Mouse (Mus musculus) heart, embryonic 15.5 days (tissue): ENCODE measurements around the gene Fbxw7. TPM values are rescaled to one million over a fixed set of nuclear protein-coding genes. Genes with fewer than 3 reads are reported as not detected.

Experiments
- ATAC-seq: fragments of 200-750 bp; cut with Nextera tagmentation; replicated peaks from 2 replicates; pipeline ENCODE4 v1.8.0; 2017; ENCODE audit warnings: low read depth, moderate TSS enrichment; ENCODE audit not compliant: insufficient number of reproducible peaks, insufficient read depth, low FRiP score
- H3K27ac ChIP-seq: fragments of 300-500 bp; sonication (generic); 2 replicates; pipeline ENCODE4 v1.5.1; 2015; ENCODE audit warnings: mild to moderate bottlenecking, inconsistent platforms
- H3K27me3 ChIP-seq: fragments of 300-500 bp; sonication (generic); 2 replicates; pipeline ENCODE4 v1.6.1; 2015; ENCODE audit warnings: inconsistent platforms
- H3K36me3 ChIP-seq: fragments of 300-500 bp; sonication (generic); 2 replicates; pipeline ENCODE4 v1.6.1; 2015; ENCODE audit warnings: mild to moderate bottlenecking, inconsistent platforms
- H3K4me1 ChIP-seq: fragments of 300-500 bp; sonication (generic); replicated peaks from 2 replicates; pipeline ENCODE4 v1.6.1; 2015; ENCODE audit warnings: inconsistent platforms
- H3K4me2 ChIP-seq: fragments of 300-500 bp; sonication (generic); 2 replicates; pipeline ENCODE4 v1.6.1; 2015; ENCODE audit warnings: inconsistent platforms, mild to moderate bottlenecking, moderate library complexity
- H3K4me3 ChIP-seq: fragments of 300-500 bp; sonication (generic); 2 replicates; pipeline ENCODE4 v1.5.1; 2015; ENCODE audit warnings: mild to moderate bottlenecking, inconsistent platforms
- H3K9ac ChIP-seq: fragments of 300-500 bp; sonication (generic); 2 replicates; pipeline ENCODE4 v1.6.1; 2015; ENCODE audit warnings: mild to moderate bottlenecking, inconsistent platforms
- H3K9me3 ChIP-seq: fragments of 300-500 bp; sonication (generic); replicated peaks from 2 replicates; pipeline ENCODE4 v1.6.1; 2016; ENCODE audit warnings: inconsistent platforms
- WGBS: fragments of 180-500 bp; shearing (Covaris S2); methylation state at CpG from one replicate; pipeline ENCODE4 v1.1.7; 2015; ENCODE audit warnings: mixed read lengths; 5-methylcytosine and 5-hydroxymethylcytosine counted together
- polyA plus RNA-seq: library from polyadenylated mRNA; unstranded; fragments of >200 nt; fragmentation: Nextera tagmentation; extraction: Ambion mirVana; gene quantifications from 2 replicates; pipeline ENCODE4 v1.2.1, GENCODE M21; 2015

The Fbxw7 gene
- polyA plus RNA-seq = 8.1 and 9.8 TPM in 2 replicates

GRCm38 (mm10) chr3:84814762-84815381 lies at the start of gene Fbxw7:
Gene Fbxw7, plus strand, starts transcription at chr3:84815268.
- Histone ChIP-seq H3K4me2 (peak within 1 kb of the TSS; percentile 97), H3K9me3 (no peaks in the 10 kb centered on the region), H3K36me3 (no peaks in the 10 kb centered on the region), H3K4me3 (peak within 1 kb of the TSS; percentile 98), H3K4me1 (peaks cover 25% of the 10 kb centered on the region), H3K27ac (peak within 1 kb of the TSS; percentile 97), H3K27me3 (no peaks in the 10 kb centered on the region), H3K9ac (peak within 1 kb of the TSS; percentile 87)
- peak; percentile 51 for ATAC-seq
- WGBS = under 1% methylated on average over 57 of the region's 76 CpGs

GRCm38 (mm10) chr3:84768940-84769339 lies 46.1 kb upstream of the Fbxw7 start:
- H3K4me1 ChIP-seq = no peaks in the 10 kb centered on the region
- H3K27me3 ChIP-seq = no peaks in the 10 kb centered on the region
- H3K27ac ChIP-seq = no peak overlapping the region
- no peak overlapping the region for H3K4me2 ChIP-seq
- no peaks in the 10 kb centered on the region for H3K9me3 ChIP-seq
- H3K9ac ChIP-seq = no peak overlapping the region
- no peaks in the 10 kb centered on the region for H3K36me3 ChIP-seq
- ATAC-seq = no peak
- H3K4me3 ChIP-seq = no peak overlapping the region
- WGBS = 86% methylated on average over 4 of the region's 4 CpGs

- Histone ChIP-seq H3K9me3 (no peaks in the 10 kb centered on the region), H3K4me3 (no peak overlapping the region), H3K27me3 (no peaks in the 10 kb centered on the region), H3K4me1 (no peaks in the 10 kb centered on the region), H3K9ac (no peak overlapping the region), H3K4me2 (no peak overlapping the region), H3K36me3 (no peaks in the 10 kb centered on the region), H3K27ac (no peak overlapping the region)
- ATAC-seq = no peak
- WGBS = 62% methylated on average over 6 of the region's 6 CpGs
Observed at GRCm38 (mm10) chr3:84769411-84769810, 45.7 kb upstream of the Fbxw7 start.

GRCm38 (mm10) chr3:84770518-84770917 lies 44.5 kb upstream of the Fbxw7 start:
- H3K27me3 ChIP-seq = no peaks in the 10 kb centered on the region
- no peaks in the 10 kb centered on the region for H3K9me3 ChIP-seq
- no peak overlapping the region for H3K4me3 ChIP-seq
- no peak overlapping the region for H3K9ac ChIP-seq
- WGBS = 87% methylated on average over 6 of the region's 6 CpGs
- no peak for ATAC-seq
- no peaks in the 10 kb centered on the region for H3K36me3 ChIP-seq
- no peak overlapping the region for H3K4me2 ChIP-seq
- no peaks in the 10 kb centered on the region for H3K4me1 ChIP-seq
- H3K27ac ChIP-seq = no peak overlapping the region

GRCm38 (mm10) chr3:84771980-84772379 lies 43.1 kb upstream of the Fbxw7 start:
- Histone ChIP-seq H3K36me3 (no peaks in the 10 kb centered on the region), H3K4me3 (no peak overlapping the region), H3K27me3 (no peaks in the 10 kb centered on the region), H3K4me2 (no peak overlapping the region), H3K9ac (no peak overlapping the region), H3K9me3 (no peaks in the 10 kb centered on the region), H3K27ac (no peak overlapping the region), H3K4me1 (no peaks in the 10 kb centered on the region)
- no peak for ATAC-seq
- WGBS = 26% methylated on average over 2 of the region's 2 CpGs

- no peak overlapping the region for H3K9ac ChIP-seq
- H3K9me3 ChIP-seq = no peaks in the 10 kb centered on the region
- no peak overlapping the region for H3K27ac ChIP-seq
- H3K4me3 ChIP-seq = no peak overlapping the region
- 64% methylated on average over 8 of the region's 8 CpGs for WGBS
- no peaks in the 10 kb centered on the region for H3K36me3 ChIP-seq
- no peak for ATAC-seq
- no peaks in the 10 kb centered on the region for H3K4me1 ChIP-seq
- no peak overlapping the region for H3K4me2 ChIP-seq
- no peaks in the 10 kb centered on the region for H3K27me3 ChIP-seq
Observed at GRCm38 (mm10) chr3:84774246-84775066, 40.6 kb upstream of the Fbxw7 start.

GRCm38 (mm10) chr3:84775067-84775423 lies 40.0 kb upstream of the Fbxw7 start:
- H3K27ac ChIP-seq = no peak overlapping the region
- no peak overlapping the region for H3K9ac ChIP-seq
- no peaks in the 10 kb centered on the region for H3K36me3 ChIP-seq
- H3K4me3 ChIP-seq = no peak overlapping the region
- H3K4me2 ChIP-seq = no peak overlapping the region
- H3K9me3 ChIP-seq = no peaks in the 10 kb centered on the region
- WGBS = 79% methylated on average over 6 of the region's 6 CpGs
- no peaks in the 10 kb centered on the region for H3K27me3 ChIP-seq
- H3K4me1 ChIP-seq = no peaks in the 10 kb centered on the region
- ATAC-seq = no peak

- H3K27me3 ChIP-seq = no peaks in the 10 kb centered on the region
- H3K27ac ChIP-seq = no peak overlapping the region
- no peak overlapping the region for H3K9ac ChIP-seq
- WGBS = 76% methylated on average over 4 of the region's 4 CpGs
- no peak for ATAC-seq
- H3K36me3 ChIP-seq = no peaks in the 10 kb centered on the region
- H3K4me3 ChIP-seq = no peak overlapping the region
- no peak overlapping the region for H3K4me2 ChIP-seq
- H3K9me3 ChIP-seq = no peaks in the 10 kb centered on the region
- no peaks in the 10 kb centered on the region for H3K4me1 ChIP-seq
Observed at GRCm38 (mm10) chr3:84775577-84775976, 39.5 kb upstream of the Fbxw7 start.

- Histone ChIP-seq H3K4me2 (no peak overlapping the region), H3K9ac (no peak overlapping the region), H3K9me3 (no peaks in the 10 kb centered on the region), H3K36me3 (no peaks in the 10 kb centered on the region), H3K27me3 (no peaks in the 10 kb centered on the region), H3K27ac (no peak overlapping the region), H3K4me3 (no peak overlapping the region), H3K4me1 (no peaks in the 10 kb centered on the region)
- WGBS = 73% methylated on average over 1 of the region's 1 CpGs
- no peak for ATAC-seq
Observed at GRCm38 (mm10) chr3:84776084-84776483, 39.0 kb upstream of the Fbxw7 start.

GRCm38 (mm10) chr3:84787914-84788313 lies 27.2 kb upstream of the Fbxw7 start:
- WGBS = 87% methylated on average over 4 of the region's 4 CpGs
- H3K4me1 ChIP-seq = no peaks in the 10 kb centered on the region

GRCm38 (mm10) chr3:84804036-84804435 lies 11.0 kb upstream of the Fbxw7 start:
- Histone ChIP-seq H3K36me3 (no peaks in the 10 kb centered on the region), H3K4me1 (peaks cover 5% of the 10 kb centered on the region; the same call in 1 of the 2 replicates), H3K27me3 (no peaks in the 10 kb centered on the region), H3K27ac (no peak overlapping the region), H3K4me2 (no peak overlapping the region), H3K9me3 (no peaks in the 10 kb centered on the region), H3K9ac (no peak overlapping the region), H3K4me3 (no peak overlapping the region)
- ATAC-seq = no peak
- 30% methylated on average over 9 of the region's 9 CpGs for WGBS

More at GRCm38 (mm10) chr3:84787914-84788313, 27.2 kb upstream of the Fbxw7 start:
- Histone ChIP-seq H3K4me3 (no peak overlapping the region), H3K9ac (no peak overlapping the region), H3K36me3 (no peaks in the 10 kb centered on the region), H3K9me3 (no peaks in the 10 kb centered on the region), H3K27ac (no peak overlapping the region), H3K27me3 (no peaks in the 10 kb centered on the region), H3K4me2 (no peak overlapping the region)
- no peak for ATAC-seq

GRCm38 (mm10) chr3:84806206-84806605 lies 8.9 kb upstream of the Fbxw7 start:
- H3K27ac ChIP-seq = no peak overlapping the region
- WGBS = 64% methylated on average over 2 of the region's 2 CpGs

More at GRCm38 (mm10) chr3:84806206-84806605, 8.9 kb upstream of the Fbxw7 start:
- Histone ChIP-seq H3K9ac (no peak overlapping the region), H3K4me3 (no peak overlapping the region), H3K9me3 (no peaks in the 10 kb centered on the region), H3K36me3 (no peaks in the 10 kb centered on the region), H3K4me2 (no peak overlapping the region), H3K27me3 (no peaks in the 10 kb centered on the region), H3K4me1 (peaks cover 5% of the 10 kb centered on the region; the same call in 1 of the 2 replicates)
- ATAC-seq = no peak
